Mouse (Mus musculus) embryonic facial prominence, embryonic 14.5 days (tissue): ENCODE results near the gene Cnr1. TPM values are rescaled to one million over a fixed set of nuclear protein-coding genes. Genes with fewer than 3 reads are reported as not detected.

Source experiments
- ATAC-seq: fragments of 200-750 bp; cut with Nextera tagmentation; 2 replicates; pipeline ENCODE4 v1.8.0; 2017; ENCODE audit warnings: low read depth, moderate number of reproducible peaks, moderate TSS enrichment
- DNase-seq: peaks from one replicate; pipeline ENCODE4 v3.0.0-alpha.2; 2015; ENCODE audit warnings: low spot score
- H3K27ac ChIP-seq: fragments of 300-500 bp; sonication (generic); replicated peaks from 2 replicates; pipeline ENCODE4 v1.5.1; 2014; ENCODE audit warnings: low read depth, mild to moderate bottlenecking, low read length, moderate library complexity
- H3K27me3 ChIP-seq: fragments of 300-500 bp; sonication (generic); replicated peaks from 2 replicates; pipeline ENCODE4 v1.6.1; 2014; ENCODE audit warnings: low read length; ENCODE audit not compliant: control insufficient read depth, insufficient read depth
- H3K36me3 ChIP-seq: fragments of 300-500 bp; sonication (generic); 2 replicates; pipeline ENCODE4 v1.6.1; 2014; ENCODE audit warnings: low read length, mixed read lengths; ENCODE audit not compliant: control insufficient read depth, insufficient read depth
- H3K4me1 ChIP-seq: fragments of 300-500 bp; sonication (generic); 2 replicates; pipeline ENCODE4 v1.6.1; 2014; ENCODE audit warnings: antibody characterized with exemption, low read length; ENCODE audit not compliant: control insufficient read depth, insufficient read depth
- H3K4me2 ChIP-seq: fragments of 300-500 bp; sonication (generic); 2 replicates; pipeline ENCODE4 v1.6.1; 2014; ENCODE audit warnings: low read depth, mild to moderate bottlenecking, low read length, moderate library complexity, mixed read lengths
- H3K4me3 ChIP-seq: fragments of 300-500 bp; sonication (generic); 2 replicates; pipeline ENCODE4 v1.5.1; 2014; ENCODE audit warnings: low read depth, mild to moderate bottlenecking, low read length
- H3K9ac ChIP-seq: fragments of 300-500 bp; sonication (generic); 2 replicates; pipeline ENCODE4 v1.6.1; 2014; ENCODE audit warnings: low read depth, mild to moderate bottlenecking, low read length, moderate library complexity, mixed read lengths
- H3K9me3 ChIP-seq: fragments of 300-500 bp; sonication (generic); 2 replicates; pipeline ENCODE4 v1.6.1; 2016; ENCODE audit warnings: low read length; ENCODE audit not compliant: control insufficient read depth
- WGBS: fragments of 180-500 bp; shearing (Covaris S2); extraction: QIAGEN DNeasy Blood & Tissue Kit; methylation state at CpG from one replicate; pipeline ENCODE4 v1.1.7; 2014; 5-methylcytosine and 5-hydroxymethylcytosine counted together
- polyA plus RNA-seq: library from polyadenylated mRNA; unstranded; fragments of >200 nt; fragmentation: Nextera tagmentation; extraction: Ambion mirVana; gene quantifications from 2 replicates; pipeline ENCODE4 v1.2.1, GENCODE M21; 2014

Gene Cnr1
- polyA plus RNA-seq, 1 experiment from 2014 or later, result 6.4 TPM

- no peak overlapping the region for H3K27ac ChIP-seq
- peaks cover 6% of the 10 kb centered on the region for H3K27me3 ChIP-seq
- WGBS, result 49% methylated on average over 4 of the region's 4 CpGs
- no peaks in the 10 kb centered on the region for H3K36me3 ChIP-seq
- ATAC-seq (no peak), DNase-seq (no peak)
- H3K9me3 ChIP-seq, result no peaks in the 10 kb centered on the region
- H3K4me1 ChIP-seq, result peaks cover 7% of the 10 kb centered on the region; the same call in 1 of the 2 replicates
- H3K4me3 ChIP-seq, result peak overlapping the region; percentile 71
- peak overlapping the region; percentile 78; the same call in 1 of the 2 replicates for H3K9ac ChIP-seq
- H3K4me2 ChIP-seq, result peak overlapping the region; percentile 97
Observed at GRCm38 (mm10) chr4:33925489-33925888, 1.1 kb downstream of the Cnr1 start.

- Histone ChIP-seq H3K4me2 (0 out of 2 replicates have a peak overlapping the region, but pooled peaks have one; percentile 28), H3K9me3 (no peaks in the 10 kb centered on the region), H3K4me1 (peaks cover 7% of the 10 kb centered on the region; the same call in 1 of the 2 replicates), H3K9ac (no peak overlapping the region), H3K27ac (no peak overlapping the region), H3K27me3 (peaks cover 6% of the 10 kb centered on the region), H3K36me3 (no peaks in the 10 kb centered on the region), H3K4me3 (peak overlapping the region; percentile 11; the same call in 1 of the 2 replicates)
- 42% methylated on average over 6 of the region's 6 CpGs for WGBS
- DNase-seq (no peak), ATAC-seq (no peak)
Observed at GRCm38 (mm10) chr4:33926010-33926409, 1.6 kb downstream of the Cnr1 start.

DNA sequence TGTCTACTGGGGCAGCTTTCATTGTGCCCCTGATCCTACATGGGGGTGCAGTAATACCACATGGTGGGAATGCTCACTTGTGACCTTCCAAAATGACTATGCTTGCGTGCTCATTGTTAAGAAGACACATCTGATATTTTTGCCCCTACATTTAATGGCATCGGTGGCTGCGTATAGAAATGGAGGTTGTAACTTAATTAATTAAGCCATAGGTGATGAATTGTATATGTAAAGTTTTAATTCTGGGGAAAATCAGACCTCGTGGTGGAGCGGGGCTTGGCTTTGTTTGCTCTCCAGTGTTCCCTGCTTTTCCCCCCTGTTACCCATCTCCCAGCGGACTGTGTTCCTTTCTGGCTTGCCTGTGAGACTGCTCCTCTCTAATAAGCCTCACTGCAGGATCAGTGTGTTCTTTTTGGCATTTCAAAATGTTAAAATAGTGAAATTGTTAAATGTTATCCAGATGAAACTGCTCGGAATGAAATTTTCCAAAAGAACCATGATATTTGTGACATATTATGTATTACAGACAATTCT, 2.4 kb downstream of the Cnr1 start:
- ATAC-seq, result no peak
- peak overlapping the region; percentile 11; the same call in 1 of the 2 replicates for H3K4me3 ChIP-seq
- H3K27ac ChIP-seq, result no peak overlapping the region
- H3K9ac ChIP-seq, result 0 out of 2 replicates have a peak overlapping the region, but pooled peaks have one; percentile 15
- DNase-seq, result no peak
- H3K4me1 ChIP-seq, result peaks cover 7% of the 10 kb centered on the region; the same call in 1 of the 2 replicates
- no peaks in the 10 kb centered on the region for H3K9me3 ChIP-seq
- H3K4me2 ChIP-seq, result peak overlapping the region; percentile 28; the same call in 1 of the 2 replicates
- H3K27me3 ChIP-seq, result peaks cover 6% of the 10 kb centered on the region
- no peaks in the 10 kb centered on the region for H3K36me3 ChIP-seq
- 76% methylated on average over 7 of the region's 7 CpGs for WGBS

DNA sequence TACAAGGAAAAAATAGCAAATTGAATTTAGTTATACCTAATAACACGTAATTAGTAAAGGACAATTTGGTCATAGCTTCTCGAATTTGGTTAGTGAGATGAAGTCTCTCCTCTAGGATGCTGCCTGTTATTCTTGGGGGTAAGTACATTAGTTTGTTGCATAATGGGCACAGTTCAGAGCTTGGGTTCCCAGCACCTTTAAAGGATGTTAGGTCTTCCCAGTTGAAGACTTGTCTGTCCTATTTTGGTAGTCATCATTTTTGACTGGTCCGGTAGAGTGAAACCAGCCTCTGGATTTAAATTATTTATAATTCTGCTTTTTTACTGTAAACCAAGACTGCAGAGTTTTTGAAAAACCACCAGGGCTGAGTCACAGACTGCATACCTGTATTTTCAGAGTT, 3.3 kb downstream of the Cnr1 start:
- Histone ChIP-seq H3K4me2 (no peak overlapping the region), H3K9me3 (no peaks in the 10 kb centered on the region), H3K4me3 (no peak overlapping the region), H3K9ac (no peak overlapping the region), H3K4me1 (peaks cover 7% of the 10 kb centered on the region; the same call in 1 of the 2 replicates), H3K27ac (no peak overlapping the region), H3K36me3 (no peaks in the 10 kb centered on the region), H3K27me3 (peaks cover 3% of the 10 kb centered on the region)
- ATAC-seq (no peak), DNase-seq (no peak)
- 86% methylated on average over 3 of the region's 3 CpGs for WGBS

- ATAC-seq, result no peak
- no peak overlapping the region for H3K4me3 ChIP-seq
- no peaks in the 10 kb centered on the region; the same call in 1 of the 2 replicates for H3K27me3 ChIP-seq
- no peak overlapping the region for H3K27ac ChIP-seq
- no peak overlapping the region for H3K9ac ChIP-seq
- DNase-seq, result no peak
- H3K36me3 ChIP-seq, result no peaks in the 10 kb centered on the region
- 48% methylated on average over 1 of the region's 1 CpGs for WGBS
- no peak overlapping the region for H3K4me2 ChIP-seq
- peaks cover 1% of the 10 kb centered on the region; the same call in 1 of the 2 replicates for H3K4me1 ChIP-seq
- H3K9me3 ChIP-seq, result no peaks in the 10 kb centered on the region
Observed at GRCm38 (mm10) chr4:33928450-33928849, 4.1 kb downstream of the Cnr1 start.

DNA sequence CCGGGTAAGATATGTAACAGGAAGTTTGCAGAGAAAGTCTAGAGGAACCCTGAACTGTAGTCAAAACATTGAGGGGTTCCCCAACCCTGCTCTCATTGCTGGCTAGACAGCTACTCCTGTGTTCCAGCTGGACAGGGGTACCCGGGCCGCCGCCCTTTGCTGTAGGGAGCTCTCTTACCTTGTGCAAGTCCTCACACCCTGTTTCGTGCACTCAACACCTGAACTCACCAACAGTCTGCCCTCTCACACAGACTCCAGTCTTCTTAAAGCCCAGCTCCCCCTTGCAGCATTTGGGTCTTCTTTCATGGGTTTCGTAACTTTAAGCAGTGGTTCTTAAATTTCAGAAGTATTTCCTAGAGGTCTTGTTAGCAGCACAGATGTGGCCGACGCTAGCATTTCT, 7.0 kb downstream of the Cnr1 start:
- DNase-seq (no peak), ATAC-seq (no peak)
- Histone ChIP-seq H3K27ac (no peak overlapping the region), H3K36me3 (no peaks in the 10 kb centered on the region), H3K4me2 (no peak overlapping the region), H3K9ac (no peak overlapping the region), H3K27me3 (no peaks in the 10 kb centered on the region), H3K4me3 (no peak overlapping the region), H3K9me3 (no peaks in the 10 kb centered on the region), H3K4me1 (no peaks in the 10 kb centered on the region)
- 77% methylated on average over 8 of the region's 8 CpGs for WGBS

DNA sequence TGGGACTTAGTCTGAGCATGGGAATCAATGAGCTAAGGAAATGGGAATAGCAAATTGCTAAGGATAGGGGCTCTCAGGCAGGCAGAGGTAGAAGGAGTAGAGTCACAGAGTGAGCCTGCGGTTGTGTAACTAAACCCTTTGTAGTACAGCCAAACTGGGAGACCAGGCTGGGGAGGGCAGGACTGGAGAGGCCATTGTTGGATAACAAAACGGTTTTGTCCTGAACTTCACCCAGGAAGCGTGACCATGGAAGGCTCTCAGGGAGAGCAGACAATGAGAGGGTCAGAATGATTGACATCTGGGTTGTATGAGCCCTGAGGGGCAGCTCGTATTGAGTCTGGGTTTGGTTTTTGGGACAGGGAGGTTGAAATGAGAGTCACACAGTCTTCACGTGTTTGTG, 17.2 kb downstream of the Cnr1 start:
- no peaks in the 10 kb centered on the region for H3K4me1 ChIP-seq
- H3K4me2 ChIP-seq, result no peak overlapping the region
- no peaks in the 10 kb centered on the region for H3K9me3 ChIP-seq
- DNase-seq (no peak), ATAC-seq (no peak)
- no peak overlapping the region for H3K27ac ChIP-seq
- H3K27me3 ChIP-seq, result no peaks in the 10 kb centered on the region
- H3K9ac ChIP-seq, result no peak overlapping the region
- no peak overlapping the region for H3K4me3 ChIP-seq
- H3K36me3 ChIP-seq, result no peaks in the 10 kb centered on the region
- WGBS, result 40% methylated on average over 5 of the region's 5 CpGs

DNA sequence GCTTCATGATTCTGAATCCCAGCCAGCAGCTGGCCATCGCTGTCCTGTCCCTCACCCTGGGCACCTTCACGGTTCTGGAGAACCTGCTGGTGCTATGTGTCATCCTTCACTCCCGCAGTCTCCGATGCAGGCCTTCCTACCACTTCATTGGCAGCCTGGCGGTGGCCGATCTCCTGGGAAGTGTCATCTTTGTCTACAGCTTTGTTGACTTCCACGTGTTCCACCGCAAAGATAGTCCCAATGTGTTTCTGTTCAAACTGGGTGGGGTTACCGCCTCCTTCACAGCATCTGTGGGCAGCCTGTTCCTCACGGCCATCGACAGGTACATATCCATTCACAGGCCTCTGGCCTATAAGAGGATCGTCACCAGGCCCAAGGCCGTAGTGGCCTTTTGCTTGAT, 19.5 kb downstream of the Cnr1 start:
- Histone ChIP-seq H3K27me3 (no peaks in the 10 kb centered on the region), H3K27ac (no peak overlapping the region), H3K36me3 (no peaks in the 10 kb centered on the region), H3K4me2 (no peak overlapping the region), H3K4me3 (no peak overlapping the region), H3K9ac (no peak overlapping the region), H3K9me3 (no peaks in the 10 kb centered on the region), H3K4me1 (no peaks in the 10 kb centered on the region)
- DNase-seq, result no peak
- 92% methylated on average over 13 of the region's 13 CpGs for WGBS
- ATAC-seq, result no peak

DNA sequence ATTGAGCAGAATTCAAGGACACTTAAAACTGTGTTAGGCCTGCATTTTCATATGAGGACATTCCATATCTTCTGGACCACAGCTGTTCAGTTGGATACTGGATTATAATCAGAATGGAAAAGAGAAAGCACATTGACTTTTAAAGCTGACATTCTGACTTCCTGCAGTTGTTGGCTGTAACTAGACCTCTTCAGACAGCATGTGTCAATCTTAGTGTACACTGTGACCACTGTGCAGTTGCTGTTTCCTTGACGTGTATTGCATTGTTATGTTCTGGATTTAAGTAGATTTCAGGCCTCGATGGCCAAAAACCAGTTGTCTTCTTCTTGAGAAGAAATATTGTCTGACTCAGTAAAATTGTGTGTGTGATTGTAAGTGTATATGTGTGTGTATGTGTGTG, 21.3 kb downstream of the Cnr1 start:
- H3K9ac ChIP-seq, result no peak overlapping the region
- H3K4me3 ChIP-seq, result no peak overlapping the region
- H3K27me3 ChIP-seq, result no peaks in the 10 kb centered on the region
- H3K27ac ChIP-seq, result no peak overlapping the region
- H3K36me3 ChIP-seq, result no peaks in the 10 kb centered on the region
- WGBS, result 78% methylated on average over 2 of the region's 2 CpGs
- peak; percentile 50 for DNase-seq
- no peaks in the 10 kb centered on the region for H3K9me3 ChIP-seq
- no peaks in the 10 kb centered on the region for H3K4me1 ChIP-seq
- no peak overlapping the region for H3K4me2 ChIP-seq
- ATAC-seq, result no peak
